Mouse (Mus musculus) intestine, embryonic 14.5 days (tissue): ENCODE results near the gene Tent5b. TPM values are rescaled to one million over a fixed set of nuclear protein-coding genes. Genes with fewer than 3 reads are reported as not detected.

Experiments
- polyA plus RNA-seq: library from polyadenylated mRNA; unstranded; fragments of >200 nt; fragmentation: Nextera tagmentation; extraction: Ambion mirVana; gene quantifications from 2 replicates; pipeline ENCODE4 v1.2.1, GENCODE M21; 2014

The Tent5b gene
- polyA plus RNA-seq, 1 experiment from 2014 or later = 0.23 TPM

Other genes starting within 250 kb of the Tent5b start
- 2.8 and 3.2 TPM in 2 replicates for gene Map3k6, start 239.3 kb upstream of the Tent5b start, polyA plus RNA-seq
- 1.5 and 2.2 TPM in 2 replicates for gene Sytl1, start 217.0 kb upstream of the Tent5b start, polyA plus RNA-seq
- 84.6 and 89.7 TPM in 2 replicates for gene Tmem222, start 202.3 kb upstream of the Tent5b start, polyA plus RNA-seq
- gene Wdtc1, start 126.7 kb upstream of the Tent5b start, polyA plus RNA-seq = 16.7 and 18.2 TPM in 2 replicates
- 11.0 and 11.6 TPM in 2 replicates for gene Slc9a1, start 110.4 kb upstream of the Tent5b start, polyA plus RNA-seq
- gene Trnp1, start 18.4 kb downstream of the Tent5b start, polyA plus RNA-seq = 1.1 and 2.4 TPM in 2 replicates
- gene Kdf1, start 38.8 kb downstream of the Tent5b start, polyA plus RNA-seq = 32.9 and 34.5 TPM in 2 replicates
- gene Nudc, start 65.9 kb downstream of the Tent5b start, polyA plus RNA-seq = 231 and 236 TPM in 2 replicates
- 3.2 and 5.4 TPM in 2 replicates for gene Nr0b2, start 73.2 kb downstream of the Tent5b start, polyA plus RNA-seq
- 6.9 and 7.5 TPM in 2 replicates for gene Gpatch3, start 94.6 kb downstream of the Tent5b start, polyA plus RNA-seq
- 19.8 TPM in 2 replicates for gene Gpn2, start 104.2 kb downstream of the Tent5b start, polyA plus RNA-seq
- gene Sfn, start 122.0 kb downstream of the Tent5b start, polyA plus RNA-seq = 39.2 and 42.7 TPM in 2 replicates
- 1.9 and 2.2 TPM in 2 replicates for gene Zdhhc18, start 170.0 kb downstream of the Tent5b start, polyA plus RNA-seq
- 13.3 and 14.4 TPM in 2 replicates for gene Pigv, start 192.5 kb downstream of the Tent5b start, polyA plus RNA-seq